Mouse (Mus musculus): ENCODE measurements around the gene Dscaml1.

DNA sequence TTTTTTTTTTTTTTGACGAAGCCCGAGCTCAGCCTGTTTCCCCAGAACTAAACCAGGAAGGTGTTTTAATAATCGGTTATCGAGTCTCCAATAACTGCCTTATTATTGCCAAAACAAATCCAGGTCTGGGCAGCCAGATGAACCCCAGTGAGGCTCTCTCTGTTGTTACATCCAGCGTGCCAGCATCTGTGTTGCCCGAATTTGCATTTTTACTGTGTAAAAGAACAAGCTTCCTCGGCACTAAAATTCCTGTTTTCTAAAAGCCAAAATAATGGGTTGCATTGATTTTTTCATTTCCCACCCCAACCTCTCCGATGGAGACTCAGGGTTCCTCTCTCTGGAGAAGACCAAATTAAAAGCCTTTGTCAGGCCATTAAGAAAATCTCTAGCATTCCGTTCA, 6.7 kb downstream of the Dscaml1 start:
- no peak for TF ChIP-seq CTCF (IDR thresholded peaks at IDR 0.05; ENCODE audit: low read depth)
- TF ChIP-seq EP300 (optimal IDR thresholded peaks at IDR 0.05), result no peak
